Mouse (Mus musculus): Measurements from ENCODE around the gene Wscd2. TPM values are rescaled to one million over a fixed set of nuclear protein-coding genes. Genes with fewer than 3 reads are reported as not detected.
A peak's percentile ranks its signal among the peaks of the same experiment; 100 is the strongest.
"Not testable (repeated sequence)": the region's sequence is repeated elsewhere in the genome, so short reads cannot be mapped to it uniquely, and the experiment has no call there.

The Wscd2 gene
- polyA plus RNA-seq, 1 experiment = 13.5 TPM

DNA sequence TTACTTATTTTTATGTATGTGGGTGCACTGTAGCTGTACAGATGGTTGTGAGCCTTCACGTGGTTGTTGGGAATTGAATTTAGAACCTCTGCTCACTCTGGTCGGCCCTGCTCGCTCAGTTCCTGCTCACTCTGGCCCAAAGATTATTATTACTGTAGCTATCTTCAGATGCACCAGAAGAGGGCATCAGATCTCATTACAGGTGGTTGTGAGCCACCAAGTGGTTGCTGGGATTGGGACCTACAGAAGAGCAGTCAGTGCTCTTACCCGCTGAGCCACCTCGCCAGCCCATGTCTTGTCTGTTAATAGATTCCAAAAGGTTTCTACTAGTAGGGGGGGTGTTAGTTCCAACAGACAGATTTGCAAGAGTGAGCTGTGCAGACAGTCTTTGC lies 96.3 kb downstream of the Wscd2 start:
- not testable (repeated sequence) for DNase-seq (ENCODE audit: low read depth)
- peak; percentile 27; the same call in 1 of the 2 replicates for TF ChIP-seq CTCF (IDR thresholded peaks at IDR 0.05; ENCODE audit: borderline replicate concordance, extremely low read depth, insufficient read depth, insufficient read length)

DNA sequence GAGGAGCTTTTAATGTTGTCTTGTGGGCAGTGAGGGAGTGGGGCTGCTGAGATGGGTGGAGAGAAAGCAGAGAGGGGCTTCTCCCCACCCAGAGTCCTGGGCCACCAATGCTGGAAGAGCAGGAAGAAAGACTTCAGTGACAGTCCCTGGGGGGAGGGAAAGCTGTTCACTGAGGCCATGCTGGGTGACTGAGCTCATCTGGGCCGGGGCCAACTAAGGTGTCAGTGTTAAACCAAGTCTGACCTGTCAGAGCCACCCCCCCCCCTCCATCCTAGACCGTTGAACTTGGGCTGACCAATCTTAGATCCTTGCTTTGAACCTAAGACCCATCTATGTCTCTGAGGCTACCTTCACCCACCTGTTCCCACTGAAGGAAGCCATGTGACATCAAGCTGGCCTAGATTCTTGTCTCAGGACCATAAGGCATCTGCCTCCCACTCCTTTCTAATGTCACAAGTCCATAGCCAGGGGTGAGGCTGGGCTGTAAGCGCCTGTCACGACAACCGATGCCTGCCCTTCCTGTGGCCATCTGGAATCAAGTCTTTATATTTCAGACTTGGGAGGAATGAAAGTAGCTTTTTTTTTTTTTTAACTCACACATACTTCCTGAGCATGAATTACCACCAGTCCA lies 100.0 kb downstream of the Wscd2 start:
- TF ChIP-seq CTCF (IDR thresholded peaks at IDR 0.05; ENCODE audit: borderline replicate concordance, extremely low read depth, insufficient read depth, insufficient read length) (no peak), POLR2A (IDR thresholded peaks at IDR 0.05; ENCODE audit: borderline replicate concordance, extremely low read depth, insufficient read depth, insufficient read length, poor library complexity, severe bottlenecking) (no peak)
- no peak for DNase-seq (ENCODE audit: low read depth)

DNA sequence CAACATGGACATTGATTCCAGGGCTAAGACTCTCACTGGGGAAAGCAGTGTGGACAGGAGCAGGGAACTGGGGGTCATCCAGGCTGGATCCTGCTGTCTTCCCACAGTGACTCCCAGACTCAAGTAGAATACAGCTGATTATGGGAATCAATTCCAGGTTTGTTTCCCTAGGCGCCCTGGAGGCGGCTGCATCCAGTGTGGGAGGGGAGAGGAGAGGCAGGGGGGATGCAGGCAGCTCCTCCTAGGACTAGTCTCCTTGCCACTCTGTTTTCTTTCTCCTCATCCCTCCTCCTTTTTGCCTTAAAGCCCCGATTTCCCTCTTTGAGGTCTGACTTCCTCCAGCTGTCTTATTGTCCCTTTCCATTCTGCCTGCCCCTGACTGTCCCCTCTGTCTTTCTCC lies 101.0 kb downstream of the Wscd2 start:
- DNase-seq (ENCODE audit: low read depth) = peak; percentile 65
- no peak; the same call in 1 of the 2 replicates for TF ChIP-seq CTCF (IDR thresholded peaks at IDR 0.05; ENCODE audit: borderline replicate concordance, extremely low read depth, insufficient read depth, insufficient read length)

DNA sequence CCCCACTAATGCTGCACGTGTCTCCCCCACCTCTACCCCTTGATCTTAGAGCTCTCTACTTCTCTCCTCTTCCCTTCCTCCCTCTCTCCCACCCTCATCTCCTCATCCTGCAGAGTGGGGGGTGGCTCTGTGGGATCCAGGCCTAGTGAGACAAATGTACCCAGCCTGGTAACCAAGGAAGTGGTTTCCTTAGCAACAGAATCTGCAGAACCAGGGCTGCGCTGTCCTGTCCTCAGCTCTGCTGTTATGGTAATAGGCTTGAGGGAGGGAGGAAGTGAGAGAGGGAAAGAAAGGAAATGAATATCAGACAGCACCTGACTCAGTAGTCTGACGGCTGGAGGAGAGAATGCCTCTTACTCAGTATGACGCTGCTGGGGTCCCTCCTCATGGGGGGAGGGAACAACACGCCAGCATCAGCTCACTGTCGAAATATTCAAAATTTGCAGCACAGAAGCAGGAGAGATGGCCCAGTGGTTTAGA lies 101.7 kb downstream of the Wscd2 start:
- TF ChIP-seq POLR2A (IDR thresholded peaks at IDR 0.05; ENCODE audit: borderline replicate concordance, extremely low read depth, insufficient read depth, insufficient read length, poor library complexity, severe bottlenecking) = no peak
- no peak for TF ChIP-seq CTCF (IDR thresholded peaks at IDR 0.05; ENCODE audit: borderline replicate concordance, extremely low read depth, insufficient read depth, insufficient read length)
- DNase-seq (ENCODE audit: low read depth) = peak; percentile 96

DNA sequence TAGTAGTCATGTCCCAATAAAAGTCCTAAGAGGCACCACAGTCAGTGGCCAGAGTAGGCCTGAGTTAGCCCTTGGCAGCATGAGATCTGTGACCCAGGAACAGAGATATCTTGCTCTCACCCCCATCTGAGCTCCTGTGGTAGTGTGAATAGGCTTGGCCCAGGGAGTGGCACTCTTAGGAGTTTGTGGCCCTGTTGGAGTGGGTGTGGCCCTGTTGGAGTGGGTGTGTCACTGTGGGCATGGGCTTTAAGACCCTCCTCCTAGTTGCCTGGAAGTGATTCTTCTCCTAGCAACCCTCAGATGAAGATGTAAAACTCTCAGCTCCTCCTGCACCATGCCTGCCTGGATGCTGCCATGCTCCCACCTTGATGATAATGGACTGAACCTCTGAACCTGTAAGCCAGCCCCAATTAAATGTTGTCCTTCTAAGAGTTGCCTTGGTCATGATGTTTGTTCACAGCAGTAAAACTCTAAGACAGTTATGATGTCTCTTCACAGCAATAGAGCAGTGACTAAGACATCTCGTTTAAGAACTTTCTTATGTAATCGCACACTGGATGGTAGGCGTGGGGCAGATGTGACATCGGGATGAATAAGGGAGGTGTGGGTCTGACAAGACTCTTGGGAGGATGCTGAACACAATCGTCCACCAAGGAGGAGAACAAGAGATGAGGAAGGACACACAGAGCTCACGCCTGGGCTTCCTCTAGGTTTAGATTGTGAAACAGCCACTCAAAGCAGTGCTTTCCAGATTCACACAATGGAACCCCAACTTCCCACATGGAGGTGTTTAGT lies 104.0 kb downstream of the Wscd2 start:
- TF ChIP-seq CTCF (IDR thresholded peaks at IDR 0.05; ENCODE audit: borderline replicate concordance, extremely low read depth, insufficient read depth, insufficient read length) = no peak
- TF ChIP-seq POLR2A (IDR thresholded peaks at IDR 0.05; ENCODE audit: borderline replicate concordance, extremely low read depth, insufficient read depth, insufficient read length, poor library complexity, severe bottlenecking) = no peak
- DNase-seq (ENCODE audit: low read depth) = no peak

DNA sequence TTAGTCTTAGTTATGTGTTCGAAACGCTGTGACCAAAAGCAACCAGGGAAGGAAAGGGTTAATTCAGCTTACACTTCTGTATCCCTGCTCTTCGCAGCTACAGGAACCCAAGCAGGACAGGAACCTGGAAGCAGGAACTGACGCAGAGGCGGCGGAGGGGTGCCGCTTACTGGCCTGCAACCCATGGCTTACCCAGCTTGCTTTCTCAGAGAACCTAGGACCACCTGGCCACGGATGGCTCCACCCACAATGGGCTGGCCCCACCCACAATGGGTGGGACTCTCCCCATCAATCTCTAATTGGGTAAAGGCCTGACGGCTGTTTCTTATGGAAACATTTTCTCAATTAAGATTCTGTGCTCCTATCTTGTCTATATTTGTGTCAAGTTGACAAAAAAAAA lies 106.1 kb downstream of the Wscd2 start:
- no peak for DNase-seq (ENCODE audit: low read depth)
- no peak for TF ChIP-seq POLR2A (IDR thresholded peaks at IDR 0.05; ENCODE audit: borderline replicate concordance, extremely low read depth, insufficient read depth, insufficient read length, poor library complexity, severe bottlenecking)
- no peak for TF ChIP-seq CTCF (IDR thresholded peaks at IDR 0.05; ENCODE audit: borderline replicate concordance, extremely low read depth, insufficient read depth, insufficient read length)

DNA sequence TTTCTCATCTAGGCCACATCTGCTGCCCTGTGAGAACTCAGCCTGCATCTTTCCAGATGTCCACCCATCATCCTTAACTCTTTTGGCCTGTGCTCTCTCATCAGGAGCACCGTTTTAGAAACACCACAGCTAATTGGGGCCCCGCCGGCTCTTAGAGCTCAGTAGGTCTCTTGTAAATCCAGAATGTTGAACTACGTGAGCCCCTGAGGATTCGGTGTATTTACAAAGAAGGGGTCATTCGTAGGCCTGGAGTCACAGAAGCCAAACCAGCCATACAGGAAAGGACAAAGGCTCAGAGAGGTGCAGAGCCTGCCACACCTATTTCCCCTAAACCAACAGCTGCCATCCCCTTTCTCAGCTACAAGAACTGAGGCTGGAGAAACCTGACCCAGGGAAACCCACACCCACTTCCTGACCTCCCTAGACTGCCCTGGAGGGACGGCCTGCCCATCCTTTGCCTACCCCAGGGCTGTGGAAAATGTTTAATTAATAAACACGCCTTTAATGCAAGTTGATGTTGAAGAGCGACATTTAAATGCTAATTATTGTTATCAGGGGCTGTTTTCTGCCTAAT lies 106.7 kb downstream of the Wscd2 start:
- no peak for TF ChIP-seq CTCF (IDR thresholded peaks at IDR 0.05; ENCODE audit: borderline replicate concordance, extremely low read depth, insufficient read depth, insufficient read length)
- TF ChIP-seq POLR2A (IDR thresholded peaks at IDR 0.05; ENCODE audit: borderline replicate concordance, extremely low read depth, insufficient read depth, insufficient read length, poor library complexity, severe bottlenecking) = no peak

DNA sequence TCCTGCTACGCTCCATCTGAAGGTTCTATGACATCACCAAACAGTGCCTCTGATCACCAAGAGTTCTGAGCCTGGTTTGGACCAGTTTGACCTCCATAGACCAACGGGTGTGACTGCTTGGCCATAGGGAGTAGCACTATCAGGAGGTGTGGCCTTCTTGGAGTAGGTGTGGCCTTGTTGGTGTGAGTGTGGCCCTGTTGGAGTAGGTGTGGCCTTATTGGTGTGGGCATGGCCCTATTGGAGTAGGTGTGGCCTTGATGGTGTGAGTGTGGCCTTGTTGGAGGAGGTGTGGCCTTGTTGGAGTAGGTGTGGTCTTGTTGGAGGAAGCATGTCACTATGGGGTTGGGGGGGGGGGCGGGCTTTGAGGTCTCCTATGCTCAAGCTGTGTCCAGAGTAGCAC lies 110.0 kb downstream of the Wscd2 start:
- no peak for DNase-seq (ENCODE audit: low read depth)
- no peak for TF ChIP-seq CTCF (IDR thresholded peaks at IDR 0.05; ENCODE audit: borderline replicate concordance, extremely low read depth, insufficient read depth, insufficient read length)
- TF ChIP-seq POLR2A (IDR thresholded peaks at IDR 0.05; ENCODE audit: borderline replicate concordance, extremely low read depth, insufficient read depth, insufficient read length, poor library complexity, severe bottlenecking) = no peak

More for the DNA sequence above, 106.7 kb downstream of the Wscd2 start:
- DNase-seq (ENCODE audit: low read depth) = no peak

DNA sequence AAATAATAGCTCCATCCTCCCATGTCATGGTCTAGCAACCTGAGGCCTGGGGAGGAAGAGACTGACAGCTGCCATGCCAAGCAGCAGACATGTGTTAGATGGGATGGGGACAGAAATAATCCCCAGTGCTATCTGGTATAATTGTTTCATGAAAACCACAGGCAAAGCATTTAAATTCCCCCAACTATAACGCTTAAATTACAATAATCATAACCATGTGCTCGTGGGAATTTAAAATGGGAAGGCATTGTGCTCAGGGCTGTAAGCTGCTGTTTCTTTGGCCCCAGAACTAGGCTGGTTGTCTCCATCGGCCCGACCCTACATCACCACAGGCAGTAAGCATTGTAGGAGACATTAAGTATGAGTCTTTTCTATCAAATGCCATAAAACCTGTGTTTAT lies 110.7 kb downstream of the Wscd2 start:
- no peak for DNase-seq (ENCODE audit: low read depth)
- TF ChIP-seq POLR2A (IDR thresholded peaks at IDR 0.05; ENCODE audit: borderline replicate concordance, extremely low read depth, insufficient read depth, insufficient read length, poor library complexity, severe bottlenecking) (no peak), CTCF (IDR thresholded peaks at IDR 0.05; ENCODE audit: borderline replicate concordance, extremely low read depth, insufficient read depth, insufficient read length) (no peak)

DNA sequence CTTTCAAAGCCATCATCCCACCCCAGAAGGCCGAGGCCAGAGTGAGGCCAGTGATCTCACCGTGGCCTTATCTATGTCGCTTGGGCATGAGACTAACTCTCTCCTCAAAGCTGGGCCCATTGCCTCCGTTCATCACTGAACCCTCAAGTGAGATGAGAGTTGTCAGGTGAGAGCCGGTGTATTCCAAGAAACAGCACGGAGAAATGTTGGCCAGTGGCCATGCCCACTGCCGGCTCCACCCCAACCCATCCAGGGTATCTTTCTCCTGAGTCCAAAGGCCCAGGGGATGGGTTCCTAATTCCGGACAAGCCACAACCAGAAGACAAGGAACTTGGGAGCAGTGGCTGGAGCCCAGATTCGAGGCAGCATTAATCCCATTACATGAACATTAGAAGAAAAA lies 113.3 kb downstream of the Wscd2 start:
- no peak for DNase-seq (ENCODE audit: low read depth)
- no peak for TF ChIP-seq POLR2A (IDR thresholded peaks at IDR 0.05; ENCODE audit: borderline replicate concordance, extremely low read depth, insufficient read depth, insufficient read length, poor library complexity, severe bottlenecking)
- no peak for TF ChIP-seq CTCF (IDR thresholded peaks at IDR 0.05; ENCODE audit: borderline replicate concordance, extremely low read depth, insufficient read depth, insufficient read length)

DNA sequence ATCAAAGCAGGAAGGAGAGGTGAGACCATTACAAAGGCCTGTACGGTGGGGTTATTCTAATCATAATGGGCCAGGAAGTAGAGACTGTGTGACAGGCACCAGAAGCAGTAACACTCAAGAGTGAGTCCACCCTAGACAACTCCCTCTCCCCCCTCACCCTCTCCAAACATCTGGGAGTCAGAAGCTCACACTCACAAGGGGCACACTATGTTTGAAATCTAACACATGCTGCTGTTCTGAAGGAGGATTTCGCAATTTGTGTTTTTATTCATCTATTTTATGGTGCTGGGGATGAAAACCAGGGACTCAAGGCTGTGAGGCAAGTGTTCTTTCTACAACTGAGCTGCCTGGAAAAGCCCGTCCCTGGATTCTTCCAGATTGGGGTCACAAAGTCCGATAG lies 114.6 kb downstream of the Wscd2 start:
- no peak for TF ChIP-seq POLR2A (IDR thresholded peaks at IDR 0.05; ENCODE audit: borderline replicate concordance, extremely low read depth, insufficient read depth, insufficient read length, poor library complexity, severe bottlenecking)
- no peak for TF ChIP-seq CTCF (IDR thresholded peaks at IDR 0.05; ENCODE audit: borderline replicate concordance, extremely low read depth, insufficient read depth, insufficient read length)
- DNase-seq (ENCODE audit: low read depth) = no peak

DNA sequence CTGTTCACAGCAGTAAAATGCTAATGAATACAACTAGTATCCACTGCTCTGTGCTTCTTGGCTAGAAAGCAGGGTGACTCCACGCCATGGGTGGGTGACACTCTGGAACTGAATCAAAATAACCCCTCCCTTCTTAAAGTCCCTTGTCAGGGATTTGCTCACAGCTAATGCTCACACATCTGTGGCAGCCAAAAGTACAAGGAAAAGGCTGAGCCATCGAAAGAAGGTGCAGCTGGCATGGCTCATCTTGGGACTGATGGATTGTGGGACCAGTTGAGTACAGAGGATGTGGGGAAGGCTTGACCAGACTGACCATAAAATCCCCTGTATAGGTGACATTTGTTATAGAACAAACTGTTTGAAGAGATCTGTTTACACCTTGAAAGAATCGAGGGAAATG lies 116.0 kb downstream of the Wscd2 start:
- no peak for DNase-seq (ENCODE audit: low read depth)
- no peak for TF ChIP-seq CTCF (IDR thresholded peaks at IDR 0.05; ENCODE audit: borderline replicate concordance, extremely low read depth, insufficient read depth, insufficient read length)
- no peak for TF ChIP-seq POLR2A (IDR thresholded peaks at IDR 0.05; ENCODE audit: borderline replicate concordance, extremely low read depth, insufficient read depth, insufficient read length, poor library complexity, severe bottlenecking)
